Mouse (Mus musculus) cerebellum, adult 2 months (tissue): ENCODE results near the gene Slc16a13.

ENCODE experiments used
- CTCF ChIP-seq: fragments of 200-500 bp; IDR thresholded peaks from 2 replicates; pipeline ENCODE4 v1.5.1; 2011; ENCODE audit warnings: low read depth, mild to moderate bottlenecking, control low read depth, low read length, moderate library complexity, borderline replicate concordance; ENCODE audit not compliant: insufficient read depth
- POLR2A ChIP-seq: fragments of 200-500 bp; IDR thresholded peaks from 2 replicates; pipeline ENCODE4 v1.6.1; 2011; ENCODE audit warnings: low read length, control low read depth, borderline replicate concordance; ENCODE audit not compliant: insufficient read depth

DNA sequence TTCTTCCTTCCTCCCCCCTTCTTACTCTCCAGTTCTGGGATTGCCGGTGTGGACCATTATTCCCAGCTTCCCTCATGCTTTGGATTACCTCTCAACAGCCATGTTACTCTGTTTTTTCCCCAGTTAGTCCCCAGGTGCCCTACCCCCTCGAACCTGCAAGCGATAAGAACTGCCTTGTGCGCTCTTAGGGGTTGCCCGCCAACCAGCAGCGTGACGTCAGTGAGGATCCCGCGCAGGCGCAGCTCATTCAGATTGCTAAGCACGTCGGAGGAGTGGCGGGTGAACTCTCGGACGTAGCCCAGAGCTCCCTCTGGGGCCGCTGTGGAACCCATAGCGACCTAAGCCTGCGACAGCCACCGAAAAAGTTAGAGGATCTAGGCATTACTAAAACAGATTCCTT lies 8.0 kb upstream of the Slc16a13 start:
- TF ChIP-seq CTCF (no peak), POLR2A (peak; percentile 40; the same call in 1 of the 2 replicates)
